Mouse (Mus musculus): ENCODE results near the gene Crtc2.
"Not testable (repeated sequence)": the region's sequence is repeated elsewhere in the genome, so short reads cannot be mapped to it uniquely, and the experiment has no call there.

Crtc2 gene

DNA sequence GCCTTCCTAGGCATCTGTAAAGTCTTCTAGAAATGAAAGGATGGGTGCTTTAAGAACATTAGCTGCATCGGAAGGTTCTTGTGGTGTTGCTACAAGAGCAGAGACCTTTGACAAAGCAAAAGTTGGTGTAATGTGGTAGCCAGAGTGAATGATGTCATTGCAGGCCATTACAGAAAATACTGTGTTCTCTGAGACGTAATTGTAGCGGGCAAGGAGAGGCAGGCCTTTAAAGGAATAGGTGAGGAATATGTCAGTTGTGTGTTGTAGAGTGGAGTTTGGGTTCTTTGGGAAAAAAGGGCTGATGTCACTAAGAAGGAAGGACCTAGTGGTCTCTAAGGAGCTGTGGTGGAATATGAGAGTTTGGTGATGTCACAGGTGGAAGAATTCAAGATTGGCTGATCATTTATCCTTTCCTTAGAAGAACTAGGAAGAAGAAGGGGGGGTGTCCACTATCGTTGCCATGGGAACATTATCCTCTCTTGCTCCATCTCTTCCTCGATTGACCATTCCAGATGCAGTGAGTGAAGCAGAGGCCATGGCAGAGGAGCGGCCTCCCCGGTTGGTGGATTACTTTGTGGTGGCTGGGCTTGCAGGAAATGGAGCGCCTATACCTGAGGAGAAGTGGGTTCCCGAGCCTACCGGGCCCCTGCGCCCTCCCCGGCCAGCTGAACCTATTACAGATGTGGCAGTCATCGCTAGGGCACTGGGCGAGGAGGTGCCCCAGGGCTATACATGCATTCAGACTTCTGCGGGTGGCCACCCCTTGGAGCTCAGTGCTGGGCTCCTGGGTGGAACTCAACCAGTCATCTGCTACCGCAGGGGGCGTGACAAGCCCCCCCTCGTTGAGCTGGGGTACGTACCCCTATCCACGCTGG lies 13.2 kb downstream of the Crtc2 start:
- DNase-seq (ENCODE audit: low spot score in 2 of 2): no peak

DNA sequence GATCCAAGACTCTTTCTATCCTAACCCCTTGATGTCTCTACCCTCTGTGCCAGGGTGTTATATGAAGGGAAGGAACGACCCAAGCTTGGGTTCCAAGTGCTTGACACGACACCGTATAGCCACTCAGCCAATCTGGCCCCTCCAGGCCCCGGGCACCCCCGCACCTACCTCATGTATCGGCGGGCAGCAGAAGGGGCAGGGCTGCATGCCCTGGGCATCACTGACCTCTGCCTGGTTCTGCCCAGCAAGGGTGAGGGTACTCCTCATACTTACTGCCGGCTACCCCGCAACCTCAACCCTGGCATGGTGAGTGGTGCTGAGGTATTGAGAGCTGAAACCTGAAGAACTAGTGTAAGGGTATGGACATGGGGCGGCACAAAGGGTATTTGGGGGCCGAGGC lies 14.2 kb downstream of the Crtc2 start:
- no peak for DNase-seq (ENCODE audit: low spot score in 2 of 2)

DNA sequence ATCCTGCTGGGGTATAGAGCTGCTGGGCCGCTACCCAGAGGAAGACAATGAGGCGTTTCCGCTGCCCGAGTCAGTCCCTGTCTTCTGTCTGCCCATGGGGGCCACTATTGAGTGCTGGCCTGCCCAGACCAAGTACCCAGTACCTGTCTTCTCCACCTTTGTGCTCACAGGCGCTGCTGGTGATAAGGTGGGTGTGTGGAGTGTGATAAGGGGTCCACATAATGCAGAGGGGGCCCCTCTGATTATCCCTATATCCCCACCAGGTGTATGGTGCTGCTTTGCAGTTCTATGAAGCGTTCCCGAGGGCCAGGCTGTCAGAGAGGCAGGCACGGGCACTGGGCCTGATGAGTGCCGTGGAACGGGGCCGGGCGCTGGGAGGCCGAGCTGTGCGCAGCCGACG lies 15.0 kb downstream of the Crtc2 start:
- no peak for DNase-seq (ENCODE audit: low spot score in 2 of 2)

DNA sequence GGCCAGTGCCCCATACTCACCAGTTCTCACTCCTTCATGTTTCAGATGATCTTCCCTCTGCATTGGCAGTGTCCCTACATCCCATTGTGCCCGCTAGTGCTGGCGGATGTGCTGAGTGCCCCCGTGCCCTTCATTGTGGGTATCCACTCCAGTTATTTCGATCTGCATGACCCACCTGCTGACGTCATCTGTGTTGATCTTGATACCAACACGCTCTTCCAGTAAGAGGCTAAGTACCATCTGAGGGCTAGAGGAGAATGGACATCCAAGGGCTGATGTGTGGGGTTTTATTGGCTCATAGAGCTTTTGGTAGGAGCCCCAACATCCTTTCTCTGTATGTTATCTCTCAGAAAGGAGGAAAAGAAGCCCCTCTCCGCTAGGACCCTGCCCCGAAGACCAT lies 16.8 kb downstream of the Crtc2 start:
- no peak for DNase-seq (ENCODE audit: low spot score in 2 of 2)

DNA sequence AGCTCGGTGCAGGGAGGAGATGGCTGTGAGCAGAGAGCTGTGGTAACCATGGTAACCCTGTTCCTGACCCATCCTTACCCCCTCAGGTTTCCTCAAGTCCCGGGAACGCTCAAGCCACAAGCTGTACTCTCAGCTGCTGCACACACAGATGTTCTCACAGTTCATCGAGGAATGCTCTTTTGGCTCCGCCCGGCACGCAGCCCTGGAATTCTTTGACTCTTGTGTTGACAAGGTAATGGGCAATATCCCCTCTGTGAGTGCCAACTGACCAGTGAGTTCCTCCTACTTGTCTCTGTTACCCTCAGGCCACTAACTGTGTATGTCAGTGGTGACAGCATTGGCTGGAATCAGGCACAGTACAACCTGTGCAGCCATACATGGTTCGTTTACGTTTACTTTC lies 18.2 kb downstream of the Crtc2 start:
- no peak for DNase-seq (ENCODE audit: low spot score in 2 of 2)

DNA sequence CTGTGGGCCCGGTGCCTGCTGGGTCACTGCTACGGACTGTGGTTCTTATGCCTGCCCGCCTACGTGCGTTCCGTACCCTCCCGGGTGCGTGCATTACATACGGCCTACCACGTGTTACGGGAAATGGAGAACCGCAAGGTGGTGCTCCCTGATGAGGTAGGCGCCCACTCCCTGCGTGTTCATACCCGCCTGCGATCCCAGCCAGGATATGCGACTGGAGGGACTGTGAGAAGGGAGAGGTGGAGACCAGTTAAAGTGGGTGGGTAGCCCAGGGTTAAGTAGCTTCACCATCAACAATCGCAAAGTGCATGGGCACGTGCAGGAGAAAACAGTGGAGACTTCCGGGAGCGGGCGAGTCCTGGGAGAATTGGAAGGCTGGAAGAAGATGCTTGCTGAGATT lies 19.9 kb downstream of the Crtc2 start:
- DNase-seq (ENCODE audit: low spot score in 2 of 2): no peak

DNA sequence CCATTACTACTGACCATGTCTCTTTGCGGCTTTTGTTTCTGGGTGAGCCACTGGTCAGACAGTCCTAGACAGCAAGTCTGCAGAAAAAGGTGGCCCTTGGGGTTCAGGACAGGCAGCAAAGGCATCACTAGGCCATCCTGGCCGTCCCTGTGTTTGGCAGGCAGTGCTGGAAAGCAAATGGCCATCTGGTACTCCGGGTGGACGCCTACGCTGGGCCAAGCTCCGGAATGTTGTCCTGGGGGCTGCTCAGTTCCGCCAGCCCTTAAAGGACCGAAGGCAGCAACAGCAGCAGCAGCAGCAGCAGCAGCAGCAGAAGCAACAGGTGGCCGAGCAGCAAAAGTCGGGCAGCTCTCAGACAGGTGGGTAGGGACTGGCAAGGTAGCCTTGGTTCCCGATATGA lies 21.3 kb downstream of the Crtc2 start:
- no peak for DNase-seq (ENCODE audit: low spot score in 2 of 2)

DNA sequence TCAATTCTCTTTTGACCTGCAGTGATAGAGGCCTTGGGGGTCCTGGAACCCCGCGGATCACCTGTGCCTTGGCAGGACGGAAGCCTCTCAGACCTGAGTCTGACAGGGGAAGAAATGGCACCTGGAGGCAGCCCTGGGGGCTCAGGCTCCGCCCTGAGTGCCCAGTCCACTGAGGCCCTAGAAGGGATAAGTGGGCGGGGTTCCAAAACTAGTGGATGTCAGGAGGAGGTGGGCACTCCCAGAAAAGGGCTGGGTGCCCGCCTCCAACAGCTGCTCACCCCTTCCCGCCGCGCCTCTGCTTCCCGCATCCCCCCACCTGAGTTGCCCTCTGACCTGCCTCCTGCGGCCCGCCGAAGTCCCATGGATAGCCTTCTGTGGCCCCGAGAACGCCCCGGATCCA lies 22.9 kb downstream of the Crtc2 start:
- DNase-seq (ENCODE audit: low spot score in 2 of 2): no peak

DNA sequence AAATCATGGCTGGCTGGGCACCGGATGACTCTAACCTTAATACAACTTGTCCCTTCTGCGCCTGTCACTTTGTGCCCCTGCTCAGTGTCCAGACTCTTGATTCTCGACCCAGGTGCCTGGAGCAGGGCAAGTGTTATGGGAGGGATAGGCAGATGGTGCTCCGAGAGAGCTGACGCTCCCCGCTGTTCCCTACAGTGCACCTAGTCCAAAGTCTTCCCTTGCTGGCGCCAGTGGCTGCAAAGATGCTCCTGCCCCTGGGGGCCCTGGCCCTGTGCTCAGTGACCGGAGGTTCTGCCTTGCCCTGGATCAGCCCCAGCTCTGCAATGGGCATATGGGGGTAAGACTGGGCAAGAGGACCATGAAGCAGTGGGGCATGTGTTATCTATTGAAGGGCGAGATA lies 23.8 kb downstream of the Crtc2 start:
- DNase-seq (ENCODE audit: low spot score in 2 of 2): no peak

DNA sequence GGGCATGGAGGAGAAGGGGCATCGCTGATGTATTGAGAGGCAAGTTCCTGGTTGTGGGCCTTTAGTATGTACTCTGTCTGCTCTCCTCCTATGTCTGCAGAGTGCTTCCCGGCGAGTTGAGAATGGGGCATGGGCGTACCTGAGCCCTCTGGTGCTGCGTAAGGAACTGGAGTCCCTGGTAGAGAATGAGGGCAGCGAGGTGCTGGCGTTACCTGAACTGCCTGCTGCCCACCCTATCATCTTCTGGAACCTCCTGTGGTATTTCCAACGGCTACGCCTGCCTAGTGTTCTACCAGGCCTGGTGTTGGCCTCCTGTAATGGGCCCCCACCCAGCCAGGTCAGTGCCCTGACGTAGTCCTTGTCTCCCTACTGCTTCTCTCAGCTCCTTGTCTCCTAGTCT lies 24.2 kb downstream of the Crtc2 start:
- no peak for DNase-seq (ENCODE audit: low spot score in 2 of 2)

DNA sequence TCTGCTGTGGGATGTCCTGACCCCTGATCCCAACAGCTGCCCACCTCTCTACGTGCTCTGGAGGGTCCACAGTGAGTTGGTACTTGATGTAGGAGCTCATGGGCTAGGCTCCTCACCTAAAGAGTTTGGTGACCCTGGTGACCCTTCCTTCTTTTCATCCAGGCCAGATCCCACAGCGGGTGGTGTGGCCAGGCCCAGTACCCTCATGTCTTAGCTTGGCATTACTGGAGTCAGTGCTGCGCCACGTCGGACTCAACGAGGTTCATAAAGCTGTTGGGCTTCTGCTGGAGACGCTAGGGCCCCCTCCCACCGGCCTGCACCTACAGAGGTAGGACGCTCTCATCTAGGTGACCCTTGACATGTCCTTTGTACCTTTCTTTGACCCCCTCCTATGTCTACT lies 25.3 kb downstream of the Crtc2 start:
- DNase-seq (ENCODE audit: low spot score in 2 of 2): no peak

DNA sequence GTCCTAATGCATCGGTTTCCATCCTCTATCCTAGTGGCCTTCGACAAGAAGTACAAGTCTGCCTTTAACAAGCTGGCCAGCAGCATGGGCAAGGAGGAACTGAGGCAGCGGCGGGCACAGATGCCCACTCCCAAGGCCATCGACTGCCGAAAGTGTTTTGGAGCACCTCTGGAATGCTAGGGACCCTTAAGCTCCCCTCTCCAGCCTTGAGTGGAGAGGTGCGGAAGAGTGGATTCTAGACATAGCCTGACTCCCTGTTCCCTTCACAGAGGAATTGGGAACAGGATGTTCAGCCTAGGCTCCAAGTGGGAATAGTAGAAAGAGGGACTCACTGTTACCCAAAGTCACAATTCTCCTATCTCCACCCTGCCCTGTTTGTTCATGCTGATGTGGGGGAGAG lies 25.8 kb downstream of the Crtc2 start:
- DNase-seq (ENCODE audit: low spot score in 2 of 2): no peak

DNA sequence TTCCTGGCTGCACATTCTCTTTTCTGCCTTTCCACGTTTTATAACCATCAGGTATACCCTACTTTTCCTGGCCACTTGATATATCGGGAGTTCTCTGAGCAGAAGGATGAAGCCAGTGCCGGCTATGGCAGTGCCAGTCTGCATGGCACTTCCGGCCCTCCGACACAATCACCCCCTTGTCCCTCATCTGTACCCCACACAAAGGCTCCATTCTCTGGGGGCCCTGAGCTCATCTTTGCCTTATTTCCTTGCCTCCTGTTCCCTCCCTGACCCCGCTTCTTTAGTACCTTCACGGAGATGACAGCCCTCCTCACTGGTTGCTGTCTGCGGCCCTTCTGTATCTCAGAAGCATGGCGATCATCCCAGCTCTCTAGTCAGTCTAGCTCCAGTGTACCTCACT lies 26.7 kb downstream of the Crtc2 start:
- DNase-seq (ENCODE audit: low spot score in 2 of 2): peak in 1 of 2 experiments; percentile 38

DNA sequence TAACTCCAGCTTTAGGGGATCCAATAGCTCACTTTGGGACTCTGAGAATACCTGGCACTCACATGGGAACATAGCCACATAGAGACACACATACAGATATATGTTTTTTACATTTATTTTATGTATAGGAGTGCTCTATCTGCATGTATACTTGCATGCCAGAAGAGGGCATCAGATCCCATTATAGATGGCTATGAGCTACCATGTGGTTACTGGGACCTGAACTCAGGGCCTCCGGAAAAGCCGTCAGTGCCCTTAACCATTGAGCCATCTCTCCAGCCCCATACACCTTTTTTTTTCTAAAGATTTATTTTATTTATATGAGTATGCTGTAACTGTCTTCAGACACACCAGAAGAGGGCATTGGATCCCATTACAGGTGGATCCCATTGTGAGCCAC lies 30.2 kb downstream of the Crtc2 start:
- no peak for DNase-seq (ENCODE audit: low spot score in 2 of 2)

DNA sequence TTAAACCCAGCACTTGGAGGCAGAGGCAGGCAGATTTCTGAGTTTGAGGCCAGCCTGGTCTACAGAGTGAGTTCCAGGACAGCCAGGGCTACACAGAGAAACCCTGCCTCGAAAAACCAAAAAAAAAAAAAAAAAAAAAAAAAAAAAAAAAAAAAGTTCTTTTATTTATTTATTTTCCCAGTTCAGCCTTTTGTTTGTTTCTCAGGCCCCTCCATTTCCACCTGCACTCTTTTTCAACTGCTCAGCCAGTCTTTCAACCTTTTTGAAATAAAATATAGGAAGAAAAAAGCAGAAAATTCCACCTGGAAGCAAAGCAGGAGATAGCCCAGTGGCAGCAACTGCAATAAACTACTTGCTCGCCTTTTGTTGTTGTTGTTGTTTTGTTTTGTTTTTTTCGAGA lies 35.4 kb downstream of the Crtc2 start:
- not testable (repeated sequence) for DNase-seq (ENCODE audit: low spot score in 2 of 2)

DNA sequence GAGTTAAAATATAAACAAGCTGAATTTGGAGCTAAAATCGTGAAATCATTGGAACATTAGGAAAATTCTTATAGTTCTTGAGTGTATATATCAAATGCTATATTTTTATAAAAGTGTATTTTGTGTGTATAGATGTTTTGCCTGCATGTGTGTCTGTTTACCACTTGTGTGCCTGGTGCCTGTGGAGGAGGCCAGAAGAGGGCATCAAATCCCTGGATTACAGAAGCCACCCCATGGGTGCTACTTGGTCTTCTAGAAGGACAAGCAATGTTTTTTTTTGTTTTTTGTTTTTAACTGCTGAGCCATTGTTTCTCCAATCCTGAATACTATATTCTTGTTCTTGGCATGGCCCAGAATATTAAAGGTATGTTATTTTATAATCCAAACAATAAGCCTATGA lies 36.6 kb downstream of the Crtc2 start:
- DNase-seq (ENCODE audit: low spot score in 2 of 2): no peak

DNA sequence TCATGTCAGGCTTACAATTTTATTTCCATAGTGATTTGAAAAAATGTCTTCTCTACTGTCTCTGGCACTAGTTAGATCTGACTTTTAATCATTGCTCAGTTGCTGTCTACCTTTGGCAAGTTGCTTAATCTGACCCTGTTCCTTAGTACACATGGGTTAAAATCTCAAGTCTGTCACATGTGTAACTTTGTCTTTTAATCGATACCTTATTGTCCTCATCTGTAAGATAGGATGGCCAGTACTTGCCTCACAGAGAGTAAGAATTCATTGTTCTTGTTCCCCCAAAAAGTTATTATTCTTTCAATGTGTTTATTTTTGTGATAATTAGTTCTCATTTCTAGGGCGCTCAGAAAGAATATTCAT lies 38.0 kb downstream of the Crtc2 start:
- no peak for DNase-seq (ENCODE audit: low spot score in 2 of 2)

DNA sequence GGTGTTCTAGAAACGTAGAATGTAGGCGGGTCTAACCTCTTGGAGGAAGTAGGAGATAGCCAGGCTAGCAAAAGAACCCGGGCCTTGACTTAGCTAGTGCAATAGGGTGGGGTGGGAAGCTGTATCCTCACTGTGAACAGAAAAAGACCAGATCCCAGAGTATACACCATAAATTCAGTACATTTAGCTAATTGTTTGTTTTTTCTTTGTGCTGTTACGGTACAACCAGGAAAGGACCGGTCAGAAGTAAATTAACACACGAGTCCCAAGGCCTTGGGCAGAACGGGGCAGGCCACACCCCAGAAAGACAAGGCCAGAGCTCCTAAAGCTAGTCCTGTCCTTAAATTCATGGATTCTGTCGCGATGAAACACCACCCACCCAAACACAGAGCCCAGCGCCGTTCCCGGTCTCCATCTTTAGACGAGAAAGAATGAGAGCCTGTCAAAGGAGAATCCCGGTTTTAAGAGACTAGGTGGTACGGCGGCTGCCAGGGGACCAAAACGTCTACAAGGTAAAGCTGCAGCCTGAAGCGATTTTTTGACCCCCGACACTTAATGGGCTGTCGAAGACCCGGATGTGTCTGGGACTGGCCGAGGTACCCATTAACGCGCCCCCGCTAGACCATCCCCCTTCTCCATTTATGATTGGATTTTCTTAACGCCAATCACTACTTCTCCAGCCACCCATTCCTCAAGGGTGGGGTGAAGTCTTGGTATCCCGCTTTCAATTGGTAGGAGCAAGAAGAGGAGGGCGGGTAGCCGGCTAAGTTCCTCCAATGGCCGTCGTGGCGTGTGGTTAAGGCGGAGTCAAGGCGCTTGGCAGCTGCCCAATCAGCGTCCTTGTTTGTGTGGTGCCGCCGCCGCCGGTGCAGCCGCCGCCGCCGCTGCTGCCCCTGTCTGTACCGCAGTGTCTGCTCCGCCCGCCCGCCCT lies 38.6 kb downstream of the Crtc2 start, which contains the start of gene Gatad2b:
TSS of gene Gatad2b (plus strand) at position 834 of the 931 bp plus-strand sequence.
- DNase-seq (ENCODE audit: low spot score in 2 of 2): peak; percentile 100

DNA sequence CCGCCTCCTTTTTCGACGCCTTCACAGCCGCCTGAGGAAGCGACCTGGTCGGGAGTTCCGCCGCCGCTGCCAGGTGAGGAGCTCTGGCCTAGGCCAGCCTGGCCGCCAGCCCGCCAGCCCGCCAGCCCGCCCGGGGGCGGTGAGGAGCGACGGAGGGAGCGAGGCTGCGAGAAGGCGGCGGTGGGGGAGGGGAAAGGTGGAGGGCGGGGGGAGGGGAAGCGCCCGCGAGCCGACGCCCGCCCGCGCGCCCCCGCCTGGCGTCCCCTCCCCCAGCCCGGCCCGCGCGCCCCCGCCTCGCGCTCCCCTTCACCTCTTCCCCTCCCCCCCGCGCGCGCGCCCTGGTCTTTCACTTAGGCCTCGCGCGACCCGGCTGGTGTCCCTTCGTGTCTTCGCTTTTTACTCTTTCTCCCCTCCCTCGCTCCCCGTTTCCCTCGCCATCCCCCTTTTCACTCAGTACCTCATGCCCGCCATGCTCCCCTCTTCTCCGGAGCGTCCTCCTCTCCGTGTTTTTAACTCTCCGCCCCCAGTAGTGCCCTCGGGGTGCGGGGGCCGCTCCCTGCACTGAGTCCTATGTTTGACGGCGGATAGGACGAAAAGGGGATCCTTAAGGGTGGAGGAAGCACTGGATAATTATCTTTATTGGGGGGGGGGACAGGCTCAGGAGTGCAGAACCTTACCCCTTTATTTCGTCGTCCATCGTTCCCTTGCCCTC lies 39.5 kb downstream of the Crtc2 start:
- DNase-seq (ENCODE audit: low spot score in 2 of 2): peak in 1 of 2 experiments; percentile 24

DNA sequence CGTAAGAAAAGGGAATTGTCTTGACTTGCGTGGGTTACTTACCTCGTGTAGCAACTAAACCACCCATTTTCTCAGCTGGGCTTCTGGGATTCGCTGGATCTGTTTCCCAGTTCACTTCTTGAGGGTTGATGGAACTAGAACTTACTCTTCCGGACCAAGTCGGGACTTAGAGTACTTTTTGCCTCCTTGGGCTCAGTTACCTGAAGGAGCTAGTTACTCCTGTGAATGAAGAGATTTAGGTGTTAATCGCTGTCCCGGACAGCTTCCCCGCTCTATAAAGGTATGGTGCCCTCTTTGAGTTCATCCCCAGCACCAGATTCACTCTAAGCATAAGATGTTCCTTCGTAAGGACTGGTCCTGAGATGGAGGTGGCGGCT lies 40.1 kb downstream of the Crtc2 start:
- no peak for DNase-seq (ENCODE audit: low spot score in 2 of 2)

DNA sequence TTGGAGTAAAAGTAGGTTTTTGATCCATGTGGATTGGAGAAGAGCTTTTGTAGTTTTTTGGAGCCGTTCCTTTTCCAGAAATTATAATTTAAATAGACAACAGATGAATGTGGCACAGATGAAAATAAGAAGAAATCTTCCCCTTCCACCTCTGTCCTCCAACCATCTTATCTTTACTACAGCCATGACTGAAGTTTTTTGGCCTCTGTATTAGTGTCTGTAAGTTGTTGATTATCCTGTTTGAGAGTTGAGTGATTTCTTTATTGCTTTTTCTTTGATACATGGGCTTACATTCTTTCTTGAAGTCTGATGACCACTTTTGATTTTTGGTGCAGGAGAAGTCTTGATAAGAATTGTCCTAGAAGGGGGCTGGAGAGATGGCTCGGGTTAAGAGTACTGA lies 40.7 kb downstream of the Crtc2 start:
- DNase-seq (ENCODE audit: low spot score in 2 of 2): no peak

DNA sequence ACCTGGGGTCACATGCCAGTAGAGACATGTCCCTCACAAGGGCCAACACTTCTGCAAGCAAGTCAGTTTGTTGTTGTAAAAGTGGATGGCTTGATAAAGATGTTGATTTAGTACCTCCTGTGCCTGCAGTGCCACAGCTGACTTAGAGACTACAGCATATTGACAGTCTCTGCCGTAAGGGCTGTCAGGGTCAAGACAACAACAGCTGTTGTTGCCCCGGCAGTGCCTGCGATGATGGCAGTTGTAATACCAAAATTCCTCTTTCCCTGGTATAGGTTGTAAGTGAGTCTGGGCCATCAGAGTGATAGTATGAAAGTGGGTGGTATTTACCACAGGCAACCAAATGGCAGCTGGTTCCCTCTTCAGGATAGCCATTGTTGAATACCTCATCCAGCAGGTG lies 51.8 kb downstream of the Crtc2 start:
- no peak for DNase-seq (ENCODE audit: low spot score in 2 of 2)

Data from left cerebral cortex, adult 9 months (tissue).